Comparison of ENCODE assay signal across 8 mouse cellular contexts in genomic region chr15:30191931-30192668, GRCm38 (mm10). TPM values are rescaled to one million over a fixed set of nuclear protein-coding genes. Genes with fewer than 3 reads are reported as not detected.
A peak's percentile ranks its signal among the peaks of the same experiment; 100 is the strongest.
DNase-seq lines count a peak whose midpoint lies in the region.

No protein-coding gene starts in this region.

- peak; percentile 8 for DNase-seq in adrenal gland, postnatal 25 days
- DNase-seq in adrenal gland, postnatal 10 days, result no peak
- peak; percentile 70 for DNase-seq in cerebellum, adult 11 months
- peak; percentile 47 to 71 for DNase-seq in frontal cortex, postnatal 10 days (ENCODE audit: low spot score in 2 of 2)
- DNase-seq in left cerebral cortex, postnatal 4 days, result peak; percentile 93
- DNase-seq in heart, adult 11 months, result no peak
- DNase-seq in adipocyte (ENCODE audit: low spot score), result no peak
- DNase-seq in thymus, postnatal 0 days (ENCODE audit: low spot score), result no peak

- intact Hi-C loops in left cerebral cortex, postnatal 4 days (cut with DNase I), result no loop called here

RNA-seq across cellular contexts. Expression of gene Ctnnd2, which starts 19.7 kb away (rescaled TPM):
- total RNA-seq in adrenal gland, postnatal 25 days (2021), result 3.4 and 4.3 TPM in 2 replicates
- 1 to 10 TPM; 3.4 to 5.5 TPM for total RNA-seq in adrenal gland, postnatal 10 days (2021)
- 100 to 1,000 TPM; 283 to 289 TPM for total RNA-seq in left cerebral cortex, postnatal 4 days (2021)
- polyA plus RNA-seq in thymus, postnatal 0 days (2015; fragmentation: Nextera tagmentation; extraction: Ambion mirVana), result 2.2 and 2.4 TPM in 2 replicates

Comparison
In these comparisons a context has a peak if more than half of its experiments do, and no peak if none do; other contexts are left out.
1. DNase-seq: peak in adrenal gland, postnatal 25 days (single experiment), cerebellum, adult 11 months (single experiment), frontal cortex, postnatal 10 days (2 of 2) and left cerebral cortex, postnatal 4 days (single experiment); none in adrenal gland, postnatal 10 days (single experiment), heart, adult 11 months (single experiment), adipocyte (single experiment) and thymus, postnatal 0 days (single experiment).
2. RNA of gene Ctnnd2, which starts 19.7 kb away (total RNA-seq): 283 to 289 TPM in left cerebral cortex, postnatal 4 days; 3.4 to 5.5 TPM in adrenal gland, postnatal 10 days and 3.4 to 4.3 TPM in adrenal gland, postnatal 25 days; every median in the first group is over 10 times any median in the second.